Mouse (Mus musculus) MEL (cell line): ENCODE measurements around the gene Birc5. TPM values are rescaled to one million over a fixed set of nuclear protein-coding genes. Genes with fewer than 3 reads are reported as not detected.

Source experiments
- DNase-seq: peaks from one replicate; pipeline ENCODE4 v3.0.0; 2011; ENCODE audit warnings: low read depth, low spot score
- H3K27ac ChIP-seq: 2 replicates; pipeline ENCODE4 v1.5.1; 2012; ENCODE audit warnings: low read depth, mild to moderate bottlenecking, control low read depth, low read length, moderate library complexity; ENCODE audit not compliant: control insufficient read depth
- H3K27me3 ChIP-seq, 2 experiments: fragments of 150-350 bp in 1 of 2; sonication (generic) in 1 of 2; 2 replicates each; pipeline ENCODE4 v1.6.1; 2012; ENCODE audit warnings: low read length in 2 of 2, mild to moderate bottlenecking in 2 of 2, improper control_type of control experiment in 1 of 2, moderate library complexity in 1 of 2; ENCODE audit not compliant: insufficient read depth in 2 of 2, control insufficient read depth in 1 of 2
- H3K36me3 ChIP-seq, 2 experiments: 2 replicates each; pipeline ENCODE4 v1.6.1; 2012 to 2014; ENCODE audit warnings: low read length in 2 of 2, improper control_type of control experiment in 1 of 2, inconsistent platforms in 1 of 2, mild to moderate bottlenecking in 1 of 2; ENCODE audit not compliant: insufficient read depth in 2 of 2, control insufficient read depth in 1 of 2
- H3K4me1 ChIP-seq, 2 experiments: fragments of 150-350 bp in 1 of 2; sonication (generic) in 1 of 2; 2 replicates each; pipeline ENCODE4 v1.6.1; 2012; ENCODE audit warnings: low read length in 2 of 2, improper control_type of control experiment in 1 of 2, mild to moderate bottlenecking in 1 of 2; ENCODE audit not compliant: insufficient read depth in 2 of 2, control insufficient read depth in 1 of 2
- H3K4me3 ChIP-seq, 2 experiments: fragments of 150-350 bp in 1 of 2; sonication (generic) in 1 of 2; 2 replicates each; pipeline ENCODE4 v1.5.1; 2012; ENCODE audit warnings: low read depth in 2 of 2, low read length in 2 of 2, mild to moderate bottlenecking in 2 of 2, moderate library complexity in 2 of 2, control low read depth in 1 of 2, improper control_type of control experiment in 1 of 2; ENCODE audit not compliant: control insufficient read depth in 1 of 2, insufficient read depth in 1 of 2
- H3K79me2 ChIP-seq: 2 replicates; pipeline ENCODE4 v1.6.1; 2012; ENCODE audit warnings: mild to moderate bottlenecking, low read length, moderate library complexity; ENCODE audit not compliant: control insufficient read depth, poor library complexity, insufficient read depth
- H3K9ac ChIP-seq: 2 replicates; pipeline ENCODE4 v1.6.1; 2012; ENCODE audit warnings: low read depth, mild to moderate bottlenecking, control low read depth, low read length, moderate library complexity; ENCODE audit not compliant: control insufficient read depth, poor library complexity, severe bottlenecking
- H3K9me3 ChIP-seq: fragments of 150-350 bp; sonication (generic); replicated peaks from 2 replicates; pipeline ENCODE4 v1.6.1; 2012; ENCODE audit warnings: mild to moderate bottlenecking, low read length, improper control_type of control experiment, moderate library complexity; ENCODE audit not compliant: insufficient read depth
- CHD1 ChIP-seq: IDR thresholded peaks from 2 replicates; pipeline ENCODE4 v1.6.1; 2012; ENCODE audit warnings: low read depth, mild to moderate bottlenecking, inconsistent platforms, low read length, improper control_type of control experiment
- ELF1 ChIP-seq: IDR thresholded peaks from 2 replicates; pipeline ENCODE4 v1.6.1; 2014; ENCODE audit warnings: low read depth, mild to moderate bottlenecking, inconsistent platforms, low read length, improper control_type of control experiment, moderate library complexity
- EP300 ChIP-seq, 2 experiments: IDR thresholded peaks; 2 replicates each; pipeline ENCODE4 v1.6.1; 2011; ENCODE audit warnings: improper control_type of control experiment in 2 of 2, low read length in 2 of 2, low read depth in 1 of 2, mild to moderate bottlenecking in 1 of 2
- HCFC1 ChIP-seq: IDR thresholded peaks from 2 replicates; pipeline ENCODE4 v1.6.1; 2012; ENCODE audit warnings: low read depth, mild to moderate bottlenecking, inconsistent platforms, low read length, improper control_type of control experiment, moderate library complexity
- JUND ChIP-seq: IDR thresholded peaks from 2 replicates; pipeline ENCODE4 v1.6.1; 2011; ENCODE audit warnings: low read depth, mild to moderate bottlenecking, improper control_type of control experiment, low read length
- KAT2A ChIP-seq: conservative IDR thresholded peaks from 2 replicates; pipeline ENCODE4 v1.6.1; 2012; ENCODE audit warnings: low read depth, low read length, improper control_type of control experiment, inconsistent platforms
- MAX ChIP-seq: IDR thresholded peaks from 2 replicates; pipeline ENCODE4 v1.6.1; 2011; ENCODE audit warnings: low read length, improper control_type of control experiment
- MEF2A ChIP-seq: IDR thresholded peaks from 2 replicates; pipeline ENCODE4 v1.6.1; 2014; ENCODE audit warnings: low read depth, mild to moderate bottlenecking, inconsistent platforms, low read length, improper control_type of control experiment; ENCODE audit not compliant: poor library complexity, insufficient replicate concordance, severe bottlenecking; ENCODE audit errors: extremely low read depth
- MXI1 ChIP-seq: IDR thresholded peaks from 2 replicates; pipeline ENCODE4 v1.6.1; 2011; ENCODE audit warnings: mild to moderate bottlenecking, low read depth, low read length, improper control_type of control experiment
- MYC ChIP-seq: IDR thresholded peaks from 2 replicates; pipeline ENCODE4 v1.6.1; 2011; ENCODE audit warnings: low read depth, mild to moderate bottlenecking, low read length, improper control_type of control experiment, moderate library complexity
- NELFE ChIP-seq: IDR thresholded peaks from 2 replicates; pipeline ENCODE4 v1.6.1; 2011; ENCODE audit warnings: low read depth, low read length, improper control_type of control experiment
- NRF1 ChIP-seq: IDR thresholded peaks from 2 replicates; pipeline ENCODE4 v1.6.1; 2014; ENCODE audit warnings: low read depth, mild to moderate bottlenecking, inconsistent platforms, low read length, improper control_type of control experiment, moderate library complexity; ENCODE audit not compliant: poor library complexity, insufficient read depth, severe bottlenecking
- POLR2A ChIP-seq, 2 experiments: IDR thresholded peaks; 2 replicates each; pipeline ENCODE4 v1.6.1; 2011 to 2012; ENCODE audit warnings: low read length in 2 of 2, mild to moderate bottlenecking in 2 of 2, control low read depth in 1 of 2, improper control_type of control experiment in 1 of 2, low read depth in 1 of 2, moderate library complexity in 1 of 2; ENCODE audit not compliant: control insufficient read depth in 1 of 2, insufficient read depth in 1 of 2, poor library complexity in 1 of 2
- RCOR1 ChIP-seq: IDR thresholded peaks from 2 replicates; pipeline ENCODE4 v1.6.1; 2012; ENCODE audit warnings: low read depth, mild to moderate bottlenecking, inconsistent platforms, low read length, improper control_type of control experiment
- SIN3A ChIP-seq: IDR thresholded peaks from 2 replicates; pipeline ENCODE4 v1.6.1; 2012; ENCODE audit warnings: low read length, improper control_type of control experiment, inconsistent platforms
- TAL1 ChIP-seq: IDR thresholded peaks from 2 replicates; pipeline ENCODE4 v1.6.1; 2012; ENCODE audit warnings: mild to moderate bottlenecking, inconsistent platforms, low read length, moderate library complexity, mixed read lengths
- TBP ChIP-seq: IDR thresholded peaks from 2 replicates; pipeline ENCODE4 v1.8.0; 2011; ENCODE audit warnings: low read depth, low read length, improper control_type of control experiment
- TCF12 ChIP-seq: IDR thresholded peaks from 2 replicates; pipeline ENCODE4 v1.6.1; 2014; ENCODE audit warnings: low read depth, mild to moderate bottlenecking, inconsistent platforms, low read length, improper control_type of control experiment, moderate library complexity
- UBTF ChIP-seq: IDR thresholded peaks from 2 replicates; pipeline ENCODE4 v1.6.1; 2012; ENCODE audit warnings: low read depth, mild to moderate bottlenecking, inconsistent platforms, low read length, improper control_type of control experiment, moderate library complexity, borderline replicate concordance; ENCODE audit not compliant: insufficient read depth
- USF1 ChIP-seq: IDR thresholded peaks from 2 replicates; pipeline ENCODE4 v1.6.1; 2014; ENCODE audit warnings: low read depth, mild to moderate bottlenecking, inconsistent platforms, low read length, improper control_type of control experiment, moderate library complexity
- ZC3H11A ChIP-seq: IDR thresholded peaks from 2 replicates; pipeline ENCODE4 v1.6.1; 2012; ENCODE audit warnings: low read depth, mild to moderate bottlenecking, inconsistent platforms, low read length, improper control_type of control experiment
- ZKSCAN1 ChIP-seq: IDR thresholded peaks from 2 replicates; pipeline ENCODE4 v1.6.1; 2012; ENCODE audit warnings: low read depth, mild to moderate bottlenecking, inconsistent platforms, low read length, improper control_type of control experiment, moderate library complexity
- polyA plus RNA-seq, 2 experiments: library from polyadenylated mRNA; stranded (reverse) in 1 of 2; unstranded in 1 of 2; fragments of >175 nt in 1 of 2; fragments of >200 nt in 1 of 2; gene quantifications; 2 replicates each; pipeline versions ENCODE4 v1.2.1 to v1.2.4; 2012; ENCODE audit warnings: low replicate concordance in 2 of 2, low read depth in 1 of 2; ENCODE audit not compliant: insufficient read length in 2 of 2, insufficient read depth in 1 of 2, missing spikeins in 1 of 2
- total RNA-seq: library from RNA; depleted of rRNA; stranded (reverse); fragments of 300-350 nt; gene quantifications from 2 replicates; pipeline ENCODE4 v1.2.3, GENCODE M21; 2012

Gene Birc5
- total and polyA plus RNA-seq, 3 experiments: 214 to 242 TPM; not detected in 1

GRCm38 (mm10) chr11:117803166-117803688 is 45.8 kb upstream of the Birc5 start:
- no peak overlapping the region for H3K27ac ChIP-seq
- peaks cover 0 to 12% of the 10 kb centered on the region in 2 experiments; a peak in 2 of 4 replicates for H3K36me3 ChIP-seq
- no peaks in the 10 kb centered on the region for H3K79me2 ChIP-seq
- no peak overlapping the region for H3K4me3 ChIP-seq
- H3K9me3 ChIP-seq: no peaks in the 10 kb centered on the region
- no peak for TF ChIP-seq CHD1
- no peak for TF ChIP-seq JUND
- H3K4me1 ChIP-seq: peaks cover 9 to 16% of the 10 kb centered on the region in 2 experiments
- peak; percentile 30 for DNase-seq
- no peak overlapping the region for H3K9ac ChIP-seq
- H3K27me3 ChIP-seq: no peaks in the 10 kb centered on the region

DNA sequence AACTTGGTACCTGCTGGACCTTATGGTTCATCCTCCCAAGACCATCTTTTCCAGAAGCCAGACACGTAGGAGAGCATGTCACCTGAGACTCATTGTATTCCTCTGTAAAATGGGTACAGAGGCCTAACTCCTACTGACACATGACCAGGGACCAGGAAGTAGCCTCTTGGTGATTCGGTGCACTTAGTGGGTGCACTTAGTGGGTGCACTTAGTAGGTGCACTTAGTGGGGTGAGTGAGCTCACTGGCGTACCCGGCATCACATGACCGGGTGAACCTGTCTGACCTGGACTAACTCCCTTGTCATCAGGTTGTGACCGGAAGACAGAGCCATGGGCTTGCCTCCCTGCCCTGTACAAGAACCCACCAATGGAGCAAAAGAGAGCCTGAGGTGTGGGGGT is 42.3 kb upstream of the Birc5 start:
- peaks cover 4 to 15% of the 10 kb centered on the region in 2 experiments for H3K4me1 ChIP-seq

GRCm38 (mm10) chr11:117809407-117810311 is 39.4 kb upstream of the Birc5 start, which contains the start of the genes Gm20708 and Syngr2:
TSS of gene Gm20708 (plus strand) at chr11:117809668.
TSS of gene Syngr2 (plus strand) at chr11:117809668.
- Histone ChIP-seq H3K79me2 (peaks cover 36% of the 10 kb centered on the region), H3K4me3 (peak within 1 kb of the TSS; percentile 86 to 98), H3K36me3 (peaks cover 0 to 8% of the 10 kb centered on the region in 2 experiments; a peak in 2 of 4 replicates), H3K9ac (peak within 1 kb of the TSS; percentile 90), H3K4me1 (peaks cover 4 to 11% of the 10 kb centered on the region in 2 experiments), H3K27me3 (no peaks in the 10 kb centered on the region), H3K9me3 (no peaks in the 10 kb centered on the region), H3K27ac (peak within 1 kb of the TSS; percentile 78)
- DNase-seq: peak; percentile 90
- TF ChIP-seq ELF1: no peak; the same call in 1 of the 2 replicates
- no peak for TF ChIP-seq USF1
- TF ChIP-seq TAL1: no peak
- peak; percentile 47; the same call in 1 of the 2 replicates for TF ChIP-seq SIN3A
- no peak for TF ChIP-seq EP300 (IDR thresholded peaks at IDR 0.05; ENCODE audit: low read depth in 1 of 2, low read length in 2 of 2)
- peak; percentile 70; the same call in 1 of the 2 replicates for TF ChIP-seq MYC
- no peak for TF ChIP-seq JUND
- 0 out of 2 replicates have a peak, but pooled peaks have one; percentile 26 for TF ChIP-seq RCOR1
- TF ChIP-seq CHD1: no peak
- peak; percentile 84 to 92 for TF ChIP-seq POLR2A (IDR thresholded peaks at IDR 0.05; ENCODE audit: control insufficient read depth in 1 of 2, insufficient read depth in 1 of 2, low read depth in 1 of 2, low read length in 2 of 2, poor library complexity in 1 of 2)
- TF ChIP-seq HCFC1: peak; percentile 64
- peak; percentile 59 for TF ChIP-seq TBP
- TF ChIP-seq UBTF: peak; percentile 94; the same call in 1 of the 2 replicates
- peak; percentile 91 for TF ChIP-seq MXI1
- TF ChIP-seq ZC3H11A: no peak
- peak; percentile 88 for TF ChIP-seq NELFE
- peak; percentile 61 for TF ChIP-seq TCF12
- TF ChIP-seq KAT2A: no peak
- TF ChIP-seq MAX: peak; percentile 49
- peak; percentile 21; the same call in 1 of the 2 replicates for TF ChIP-seq MEF2A

More for the DNA sequence above, 42.3 kb upstream of the Birc5 start:
- TF ChIP-seq NRF1 (no peak), ZKSCAN1 (peak; percentile 97), JUND (no peak), ZC3H11A (no peak), MEF2A (no peak), TBP (no peak)
- Histone ChIP-seq H3K27me3 (no peaks in the 10 kb centered on the region), H3K9me3 (no peaks in the 10 kb centered on the region), H3K79me2 (peaks cover 23% of the 10 kb centered on the region), H3K9ac (no peak overlapping the region), H3K4me3 (no peak overlapping the region), H3K36me3 (peaks cover 0 to 8% of the 10 kb centered on the region in 2 experiments; a peak in 2 of 4 replicates), H3K27ac (no peak overlapping the region)
- no peak for DNase-seq
